Mouse (Mus musculus) urinary bladder, postnatal 36 days (tissue): Measurements from ENCODE around the gene Gmpr2.

Experiments used
- DNase-seq, 2 experiments: peaks; one replicate each; pipeline ENCODE4 v3.0.0; 2022; ENCODE audit warnings: low spot score in 2 of 2, mixed read lengths in 1 of 2

Gene Gmpr2

GRCm38 (mm10) chr14:55724411-55724871 lies 52.7 kb downstream of the Gmpr2 start:
- peak in 1 of 2 experiments; percentile 43 for DNase-seq

DNA sequence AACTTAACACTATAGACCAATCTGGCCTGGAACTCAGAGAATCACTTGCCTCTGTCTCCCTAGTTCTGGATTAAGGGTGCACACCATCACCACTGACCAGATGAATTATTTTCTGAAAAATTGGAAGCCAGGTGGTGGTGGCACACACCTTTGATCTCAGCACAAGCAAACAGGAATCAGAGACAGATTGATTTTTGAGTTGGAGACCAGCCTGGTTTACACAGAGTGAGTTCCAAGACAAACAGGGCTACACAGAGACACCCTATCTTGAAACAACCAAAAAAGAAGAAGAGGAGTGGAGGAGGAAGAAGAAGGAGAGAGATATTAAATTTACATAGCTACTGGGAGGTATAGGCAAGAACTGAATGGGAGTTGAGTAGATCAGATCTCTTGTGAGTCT lies 54.5 kb downstream of the Gmpr2 start:
- DNase-seq = no peak

DNA sequence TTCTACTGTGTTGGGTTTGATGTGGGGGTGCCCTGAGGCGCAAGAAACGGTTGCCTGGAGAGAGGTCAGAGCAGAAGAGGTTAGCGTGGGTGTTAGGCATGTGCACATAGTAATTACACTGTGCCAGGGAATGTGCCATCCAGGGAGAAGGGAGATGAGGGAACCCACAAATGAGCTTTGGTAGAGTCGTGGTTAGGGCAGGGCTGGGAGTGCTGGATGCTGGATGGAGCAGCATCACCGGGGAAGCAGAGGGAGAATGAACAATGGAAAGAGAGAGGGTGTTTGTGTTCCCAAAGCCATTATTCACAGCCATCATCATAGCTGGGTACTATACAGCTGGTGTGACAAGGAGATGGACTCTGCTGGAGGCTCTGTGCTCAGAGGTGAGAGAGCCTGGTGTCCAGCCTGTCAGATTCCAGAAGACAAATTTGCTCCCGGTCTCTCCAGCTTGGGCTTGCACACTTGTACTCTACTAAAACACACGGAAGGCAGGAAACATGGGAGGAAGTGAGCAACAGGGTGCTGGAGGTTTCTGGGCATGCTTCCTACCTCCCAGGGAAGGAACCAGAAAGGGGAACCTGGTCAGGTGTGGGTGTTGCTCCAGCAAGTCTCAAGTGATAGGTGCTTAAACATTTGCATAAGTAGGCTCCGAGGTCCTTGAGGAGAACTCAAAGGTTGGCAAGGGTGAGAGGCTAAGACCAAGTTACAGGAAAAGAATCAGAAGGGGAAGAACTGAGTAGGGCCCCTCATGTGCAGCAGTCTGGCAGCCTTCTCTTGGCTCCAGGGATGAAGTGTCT lies 56.3 kb downstream of the Gmpr2 start:
- no peak for DNase-seq
